Mouse (Mus musculus): ENCODE results near the gene Prima1. TPM values are rescaled to one million over a fixed set of nuclear protein-coding genes. Genes with fewer than 3 reads are reported as not detected.

Prima1 gene
- total and polyA plus RNA-seq, 3 experiments = not detected

DNA sequence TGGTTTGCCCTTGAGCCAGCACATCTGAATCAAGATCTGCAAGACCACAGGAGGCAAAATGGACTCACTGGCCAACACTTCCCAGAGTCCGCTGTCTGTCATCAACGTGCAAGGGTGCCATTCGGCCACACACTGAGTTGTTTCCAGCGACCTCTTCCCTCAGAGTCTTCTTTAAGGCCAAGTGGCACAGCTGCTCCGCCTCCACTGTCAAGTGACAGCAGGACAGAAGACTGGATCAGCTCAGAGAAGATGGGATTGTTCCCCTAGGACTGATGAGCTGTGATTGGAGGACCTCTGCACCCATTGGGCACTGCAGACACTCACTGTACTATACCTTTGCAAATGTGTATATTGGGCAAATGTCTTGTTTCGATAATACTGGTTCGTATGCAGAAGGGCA lies 54.9 kb downstream of the Prima1 start:
- Histone ChIP-seq H3K27ac (ENCODE audit: control insufficient read depth, low read depth, low read length) (no peak overlapping the region), H3K4me3 (ENCODE audit: control insufficient read depth in 1 of 2, insufficient read depth in 1 of 2, low read depth in 2 of 2, low read length in 2 of 2) (no peak overlapping the region), H3K9me3 (replicated peaks; ENCODE audit: insufficient read depth, low read length) (no peaks in the 10 kb centered on the region), H3K27me3 (ENCODE audit: control insufficient read depth in 1 of 2, insufficient read depth in 2 of 2, low read length in 2 of 2) (no peaks in the 10 kb centered on the region), H3K79me2 (ENCODE audit: control insufficient read depth, insufficient read depth, low read length, poor library complexity) (no peaks in the 10 kb centered on the region), H3K4me1 (ENCODE audit: control insufficient read depth in 1 of 2, insufficient read depth in 2 of 2, low read length in 2 of 2) (no peaks in the 10 kb centered on the region), H3K36me3 (ENCODE audit: control insufficient read depth in 1 of 2, insufficient read depth in 2 of 2, low read length in 2 of 2) (no peaks in the 10 kb centered on the region), H3K9ac (ENCODE audit: control insufficient read depth, low read depth, low read length, poor library complexity, severe bottlenecking) (no peak overlapping the region)
- no peak for DNase-seq (ENCODE audit: low read depth, low spot score)
- no peak for TF ChIP-seq JUND (IDR thresholded peaks at IDR 0.05; ENCODE audit: low read depth, low read length)

DNA sequence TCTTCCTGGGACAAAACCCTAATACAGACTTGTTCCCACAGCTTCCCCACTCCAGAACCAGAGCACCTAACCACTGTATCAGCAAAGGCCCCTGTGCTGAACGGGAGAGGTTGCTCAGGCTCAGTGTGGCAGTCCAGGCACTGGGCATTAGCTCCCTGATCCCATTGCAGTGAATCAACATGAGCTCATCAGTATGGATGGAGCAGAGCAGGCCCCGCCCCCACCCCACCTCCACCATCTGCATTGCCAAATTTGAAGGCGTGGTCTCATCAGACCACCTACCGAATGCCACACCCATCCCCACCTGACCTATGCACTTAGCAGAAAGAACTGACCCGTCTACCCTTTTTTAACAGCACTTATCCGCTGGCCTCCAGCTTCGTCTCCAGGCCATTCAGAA lies 58.9 kb downstream of the Prima1 start:
- Histone ChIP-seq H3K4me1 (ENCODE audit: control insufficient read depth in 1 of 2, insufficient read depth in 2 of 2, low read length in 2 of 2) (no peaks in the 10 kb centered on the region), H3K79me2 (ENCODE audit: control insufficient read depth, insufficient read depth, low read length, poor library complexity) (no peaks in the 10 kb centered on the region), H3K27ac (ENCODE audit: control insufficient read depth, low read depth, low read length) (no peak overlapping the region), H3K4me3 (ENCODE audit: control insufficient read depth in 1 of 2, insufficient read depth in 1 of 2, low read depth in 2 of 2, low read length in 2 of 2) (no peak overlapping the region), H3K9me3 (replicated peaks; ENCODE audit: insufficient read depth, low read length) (no peaks in the 10 kb centered on the region), H3K27me3 (ENCODE audit: control insufficient read depth in 1 of 2, insufficient read depth in 2 of 2, low read length in 2 of 2) (no peaks in the 10 kb centered on the region), H3K9ac (ENCODE audit: control insufficient read depth, low read depth, low read length, poor library complexity, severe bottlenecking) (no peak overlapping the region), H3K36me3 (ENCODE audit: control insufficient read depth in 1 of 2, insufficient read depth in 2 of 2, low read length in 2 of 2) (no peaks in the 10 kb centered on the region)
- no peak for DNase-seq (ENCODE audit: low read depth, low spot score)
- no peak for TF ChIP-seq MAFK (IDR thresholded peaks at IDR 0.05; ENCODE audit: borderline replicate concordance, low read depth, low read length)

DNA sequence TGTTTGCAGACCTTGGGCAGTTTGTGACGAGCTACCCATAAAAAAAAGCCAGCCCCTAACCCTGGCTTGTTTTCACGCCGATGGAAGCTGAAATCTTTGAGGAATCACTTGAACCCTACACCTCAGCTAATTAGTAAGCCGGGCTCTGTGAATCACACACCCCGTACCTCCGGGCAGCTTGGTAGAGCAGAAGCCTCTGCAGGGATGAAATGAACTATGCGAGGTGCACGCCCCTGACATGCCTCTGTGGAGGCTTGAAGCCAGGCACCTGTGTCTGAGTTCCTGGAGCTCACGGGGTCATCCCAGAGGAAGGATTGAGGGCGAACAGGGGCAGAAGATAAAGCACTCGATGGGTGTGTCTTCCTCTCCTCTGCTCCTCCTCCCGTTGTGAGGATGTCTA lies 73.1 kb downstream of the Prima1 start:
- H3K27me3 ChIP-seq (ENCODE audit: control insufficient read depth in 1 of 2, insufficient read depth in 2 of 2, low read length in 2 of 2) = no peaks in the 10 kb centered on the region
- H3K9me3 ChIP-seq (replicated peaks; ENCODE audit: insufficient read depth, low read length) = no peaks in the 10 kb centered on the region
- no peaks in the 10 kb centered on the region for H3K36me3 ChIP-seq (ENCODE audit: control insufficient read depth in 1 of 2, insufficient read depth in 2 of 2, low read length in 2 of 2)
- H3K9ac ChIP-seq (ENCODE audit: control insufficient read depth, low read depth, low read length, poor library complexity, severe bottlenecking) = no peak overlapping the region
- no peak for DNase-seq (ENCODE audit: low read depth, low spot score)
- H3K4me3 ChIP-seq (ENCODE audit: control insufficient read depth in 1 of 2, insufficient read depth in 1 of 2, low read depth in 2 of 2, low read length in 2 of 2) = no peak overlapping the region
- H3K27ac ChIP-seq (ENCODE audit: control insufficient read depth, low read depth, low read length) = no peak overlapping the region
- no peaks in the 10 kb centered on the region for H3K4me1 ChIP-seq (ENCODE audit: control insufficient read depth in 1 of 2, insufficient read depth in 2 of 2, low read length in 2 of 2)
- no peak for TF ChIP-seq USF1 (IDR thresholded peaks at IDR 0.05; ENCODE audit: low read depth, low read length)
- TF ChIP-seq TBP (IDR thresholded peaks at IDR 0.05; ENCODE audit: low read depth, low read length) = no peak
- TF ChIP-seq ZNF384 (IDR thresholded peaks at IDR 0.05; ENCODE audit: low read depth, low read length) = no peak
- no peak for TF ChIP-seq MAX (IDR thresholded peaks at IDR 0.05; ENCODE audit: low read length)
- no peak for TF ChIP-seq TAL1 (IDR thresholded peaks at IDR 0.05; ENCODE audit: low read length)
- no peak for TF ChIP-seq MXI1 (IDR thresholded peaks at IDR 0.05; ENCODE audit: low read depth, low read length)
- TF ChIP-seq ZKSCAN1 (IDR thresholded peaks at IDR 0.05; ENCODE audit: low read depth, low read length) = no peak
- no peak for TF ChIP-seq HCFC1 (IDR thresholded peaks at IDR 0.05; ENCODE audit: low read depth, low read length)
- no peak for TF ChIP-seq NRF1 (IDR thresholded peaks at IDR 0.05; ENCODE audit: insufficient read depth, low read depth, low read length, poor library complexity, severe bottlenecking)
- H3K79me2 ChIP-seq (ENCODE audit: control insufficient read depth, insufficient read depth, low read length, poor library complexity) = no peaks in the 10 kb centered on the region
